Mouse (Mus musculus): ENCODE results near the gene Olfr792. TPM values are rescaled to one million over a fixed set of nuclear protein-coding genes. Genes with fewer than 3 reads are reported as not detected.

Gene Olfr792
- polyA plus RNA-seq (2014; fragmentation: Nextera tagmentation; extraction: Ambion mirVana): not detected in 2 replicates

- Histone ChIP-seq H3K27ac (replicated peaks; ENCODE audit: low read depth, low read length) (no peak within 1 kb of the TSS), H3K27me3 (ENCODE audit: control insufficient read depth, insufficient read depth, low read length) (no peaks in the 10 kb centered on the region), H3K36me3 (replicated peaks; ENCODE audit: control insufficient read depth, insufficient read depth, low read depth, low read length) (no peaks in the 10 kb centered on the region), H3K4me1 (ENCODE audit: control insufficient read depth, insufficient read depth, low read length) (no peaks in the 10 kb centered on the region), H3K4me2 (ENCODE audit: low read depth, low read length) (no peak within 1 kb of the TSS), H3K4me3 (ENCODE audit: low read depth, low read length) (no peak within 1 kb of the TSS), H3K9me3 (replicated peaks; ENCODE audit: control insufficient read depth, low read length) (no peaks in the 10 kb centered on the region), H3K9ac (replicated peaks; ENCODE audit: low read length) (no peak within 1 kb of the TSS)
- no peak for ATAC-seq (replicated peaks; ENCODE audit: insufficient number of reproducible peaks, low FRiP score, low TSS enrichment, low read depth)
- 81% methylated on average over 1 of the region's 1 CpGs for WGBS
- DNase-seq (ENCODE audit: low spot score): no peak
Observed at GRCm38 (mm10) chr10:129538862-129539261, at the start of gene Olfr792. Gene Olfr792, plus strand, starts transcription at chr10:129539162.

- no peak for DNase-seq (ENCODE audit: low spot score)
Observed at GRCm38 (mm10) chr10:129490101-129490500, 48.9 kb upstream of the Olfr792 start.

GRCm38 (mm10) chr10:129498192-129498591 lies 40.8 kb upstream of the Olfr792 start, which contains the start of gene Olfr790:
Gene Olfr790, plus strand, starts transcription at chr10:129498492.
- Histone ChIP-seq H3K27ac (replicated peaks; ENCODE audit: low read depth, low read length) (no peak within 1 kb of the TSS), H3K9ac (replicated peaks; ENCODE audit: low read length) (no peak within 1 kb of the TSS), H3K4me2 (ENCODE audit: low read depth, low read length) (no peak within 1 kb of the TSS), H3K27me3 (ENCODE audit: control insufficient read depth, insufficient read depth, low read length) (no peaks in the 10 kb centered on the region), H3K9me3 (replicated peaks; ENCODE audit: control insufficient read depth, low read length) (no peaks in the 10 kb centered on the region), H3K4me1 (ENCODE audit: control insufficient read depth, insufficient read depth, low read length) (no peaks in the 10 kb centered on the region), H3K4me3 (ENCODE audit: low read depth, low read length) (no peak within 1 kb of the TSS), H3K36me3 (replicated peaks; ENCODE audit: control insufficient read depth, insufficient read depth, low read depth, low read length) (no peaks in the 10 kb centered on the region)
- DNase-seq (ENCODE audit: low spot score) (no peak), ATAC-seq (replicated peaks; ENCODE audit: insufficient number of reproducible peaks, low FRiP score, low TSS enrichment, low read depth) (no peak)

More at GRCm38 (mm10) chr10:129490101-129490500, 48.9 kb upstream of the Olfr792 start:
- 72% methylated on average over 2 of the region's 2 CpGs for WGBS
- H3K9ac ChIP-seq (replicated peaks; ENCODE audit: low read length): no peak overlapping the region
- H3K27me3 ChIP-seq (ENCODE audit: control insufficient read depth, insufficient read depth, low read length): no peaks in the 10 kb centered on the region
- no peaks in the 10 kb centered on the region for H3K9me3 ChIP-seq (replicated peaks; ENCODE audit: control insufficient read depth, low read length)
- no peak overlapping the region for H3K4me3 ChIP-seq (ENCODE audit: low read depth, low read length)
- H3K4me2 ChIP-seq (ENCODE audit: low read depth, low read length): no peak overlapping the region
- H3K27ac ChIP-seq (replicated peaks; ENCODE audit: low read depth, low read length): no peak overlapping the region
- ATAC-seq (replicated peaks; ENCODE audit: insufficient number of reproducible peaks, low FRiP score, low TSS enrichment, low read depth): no peak
- H3K36me3 ChIP-seq (replicated peaks; ENCODE audit: control insufficient read depth, insufficient read depth, low read depth, low read length): no peaks in the 10 kb centered on the region
- H3K4me1 ChIP-seq (ENCODE audit: control insufficient read depth, insufficient read depth, low read length): no peaks in the 10 kb centered on the region

- no peak for ATAC-seq (replicated peaks; ENCODE audit: insufficient number of reproducible peaks, low FRiP score, low TSS enrichment, low read depth)
- Histone ChIP-seq H3K27me3 (ENCODE audit: control insufficient read depth, insufficient read depth, low read length) (no peaks in the 10 kb centered on the region), H3K36me3 (replicated peaks; ENCODE audit: control insufficient read depth, insufficient read depth, low read depth, low read length) (no peaks in the 10 kb centered on the region), H3K27ac (replicated peaks; ENCODE audit: low read depth, low read length) (no peak within 1 kb of the TSS), H3K9me3 (replicated peaks; ENCODE audit: control insufficient read depth, low read length) (no peaks in the 10 kb centered on the region), H3K4me3 (ENCODE audit: low read depth, low read length) (no peak within 1 kb of the TSS), H3K9ac (replicated peaks; ENCODE audit: low read length) (no peak within 1 kb of the TSS), H3K4me1 (ENCODE audit: control insufficient read depth, insufficient read depth, low read length) (no peaks in the 10 kb centered on the region), H3K4me2 (ENCODE audit: low read depth, low read length) (no peak within 1 kb of the TSS)
- 79% methylated on average over 3 of the region's 3 CpGs for WGBS
- DNase-seq (ENCODE audit: low spot score): no peak
Observed at GRCm38 (mm10) chr10:129521492-129521891, 17.5 kb upstream of the Olfr792 start, which contains the start of gene Olfr791. Gene Olfr791, plus strand, starts transcription at chr10:129521792.

- no peaks in the 10 kb centered on the region for H3K36me3 ChIP-seq (replicated peaks; ENCODE audit: control insufficient read depth, insufficient read depth, low read depth, low read length)
- ATAC-seq (replicated peaks; ENCODE audit: insufficient number of reproducible peaks, low FRiP score, low TSS enrichment, low read depth): peak; percentile 56; the same call in 1 of the 2 replicates
- no peaks in the 10 kb centered on the region for H3K9me3 ChIP-seq (replicated peaks; ENCODE audit: control insufficient read depth, low read length)
- H3K4me1 ChIP-seq (ENCODE audit: control insufficient read depth, insufficient read depth, low read length): no peaks in the 10 kb centered on the region
- H3K9ac ChIP-seq (replicated peaks; ENCODE audit: low read length): no peak overlapping the region
- no peak overlapping the region for H3K27ac ChIP-seq (replicated peaks; ENCODE audit: low read depth, low read length)
- peak; percentile 17 for DNase-seq (ENCODE audit: low spot score)
- H3K4me3 ChIP-seq (ENCODE audit: low read depth, low read length): no peak overlapping the region
- 41% methylated on average over 1 of the region's 1 CpGs for whole genome bisulfite sequencing
- H3K4me2 ChIP-seq (ENCODE audit: low read depth, low read length): no peak overlapping the region
- H3K27me3 ChIP-seq (ENCODE audit: control insufficient read depth, insufficient read depth, low read length): no peaks in the 10 kb centered on the region
Observed at GRCm38 (mm10) chr10:129549354-129549753, 10.4 kb downstream of the Olfr792 start.

- H3K36me3 ChIP-seq (replicated peaks; ENCODE audit: control insufficient read depth, insufficient read depth, low read depth, low read length): no peaks in the 10 kb centered on the region
- DNase-seq (ENCODE audit: low spot score) (no peak), ATAC-seq (replicated peaks; ENCODE audit: insufficient number of reproducible peaks, low FRiP score, low TSS enrichment, low read depth) (no peak)
- WGBS: 81% methylated on average over 2 of the region's 2 CpGs
- H3K27ac ChIP-seq (replicated peaks; ENCODE audit: low read depth, low read length): no peak within 1 kb of the TSS
- H3K9me3 ChIP-seq (replicated peaks; ENCODE audit: control insufficient read depth, low read length): no peaks in the 10 kb centered on the region
- H3K4me3 ChIP-seq (ENCODE audit: low read depth, low read length): no peak within 1 kb of the TSS
- no peak within 1 kb of the TSS for H3K9ac ChIP-seq (replicated peaks; ENCODE audit: low read length)
- H3K4me2 ChIP-seq (ENCODE audit: low read depth, low read length): no peak within 1 kb of the TSS
- no peaks in the 10 kb centered on the region for H3K4me1 ChIP-seq (ENCODE audit: control insufficient read depth, insufficient read depth, low read length)
- H3K27me3 ChIP-seq (ENCODE audit: control insufficient read depth, insufficient read depth, low read length): no peaks in the 10 kb centered on the region
Observed at GRCm38 (mm10) chr10:129567355-129567754, 28.4 kb downstream of the Olfr792 start, which contains the start of gene Olfr794. Gene Olfr794, plus strand, starts transcription at chr10:129567655.

GRCm38 (mm10) chr10:129577066-129577465 lies 38.1 kb downstream of the Olfr792 start:
- Histone ChIP-seq H3K27ac (replicated peaks; ENCODE audit: low read depth, low read length) (no peak overlapping the region), H3K36me3 (replicated peaks; ENCODE audit: control insufficient read depth, insufficient read depth, low read depth, low read length) (no peaks in the 10 kb centered on the region), H3K4me2 (ENCODE audit: low read depth, low read length) (no peak overlapping the region), H3K9me3 (replicated peaks; ENCODE audit: control insufficient read depth, low read length) (no peaks in the 10 kb centered on the region), H3K27me3 (ENCODE audit: control insufficient read depth, insufficient read depth, low read length) (no peaks in the 10 kb centered on the region), H3K4me1 (ENCODE audit: control insufficient read depth, insufficient read depth, low read length) (no peaks in the 10 kb centered on the region), H3K4me3 (ENCODE audit: low read depth, low read length) (no peak overlapping the region), H3K9ac (replicated peaks; ENCODE audit: low read length) (no peak overlapping the region)
- ATAC-seq (replicated peaks; ENCODE audit: insufficient number of reproducible peaks, low FRiP score, low TSS enrichment, low read depth): no peak
- no peak for DNase-seq (ENCODE audit: low spot score)
- WGBS: 68% methylated on average over 1 of the region's 1 CpGs

Measured in embryonic facial prominence, embryonic 11.5 days (tissue).